Mouse (Mus musculus): Measurements from ENCODE around the gene Uri1.

DNA sequence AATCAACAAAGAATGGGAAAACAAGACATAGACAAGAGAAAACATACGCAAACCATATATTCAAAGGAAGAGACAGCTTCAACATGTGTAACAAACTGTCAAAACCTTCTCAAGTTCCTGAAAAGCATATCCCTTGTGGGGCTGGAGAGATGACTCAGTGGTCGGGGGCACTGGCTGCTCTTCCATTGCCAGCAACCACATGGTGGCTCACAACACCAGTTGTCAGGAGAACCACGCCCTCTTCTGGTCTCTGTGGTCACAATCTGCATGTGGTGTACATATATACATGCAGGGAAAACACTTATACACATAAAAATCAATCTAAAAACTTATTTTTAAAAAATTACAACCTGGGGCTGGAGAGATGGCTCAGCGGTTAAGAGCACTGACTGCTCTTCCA is 44.9 kb downstream of the Uri1 start:
- TF ChIP-seq CTCF (IDR thresholded peaks at IDR 0.05; ENCODE audit: borderline replicate concordance, insufficient read depth, low read length), result no peak; the same call in 1 of the 2 replicates
- no peak for TF ChIP-seq POLR2A (IDR thresholded peaks at IDR 0.05; ENCODE audit: low read depth, low read length)
